Mouse (Mus musculus) MEL (cell line): ENCODE data around the gene Hoxc6. TPM values are rescaled to one million over a fixed set of nuclear protein-coding genes. Genes with fewer than 3 reads are reported as not detected.
A peak's percentile ranks its signal among the peaks of the same experiment; 100 is the strongest.

Experiments
- DNase-seq: peaks from one replicate; pipeline ENCODE4 v3.0.0; 2011; ENCODE audit warnings: low read depth, low spot score
- H3K27ac ChIP-seq: 2 replicates; pipeline ENCODE4 v1.5.1; 2012; ENCODE audit warnings: low read depth, mild to moderate bottlenecking, control low read depth, low read length, moderate library complexity; ENCODE audit not compliant: control insufficient read depth
- H3K27me3 ChIP-seq, 2 experiments: fragments of 150-350 bp in 1 of 2; sonication (generic) in 1 of 2; 2 replicates each; pipeline ENCODE4 v1.6.1; 2012; ENCODE audit warnings: low read length in 2 of 2, mild to moderate bottlenecking in 2 of 2, improper control_type of control experiment in 1 of 2, moderate library complexity in 1 of 2; ENCODE audit not compliant: insufficient read depth in 2 of 2, control insufficient read depth in 1 of 2
- H3K36me3 ChIP-seq, 2 experiments: 2 replicates each; pipeline ENCODE4 v1.6.1; 2012 to 2014; ENCODE audit warnings: low read length in 2 of 2, improper control_type of control experiment in 1 of 2, inconsistent platforms in 1 of 2, mild to moderate bottlenecking in 1 of 2; ENCODE audit not compliant: insufficient read depth in 2 of 2, control insufficient read depth in 1 of 2
- H3K4me1 ChIP-seq, 2 experiments: fragments of 150-350 bp in 1 of 2; sonication (generic) in 1 of 2; 2 replicates each; pipeline ENCODE4 v1.6.1; 2012; ENCODE audit warnings: low read length in 2 of 2, improper control_type of control experiment in 1 of 2, mild to moderate bottlenecking in 1 of 2; ENCODE audit not compliant: insufficient read depth in 2 of 2, control insufficient read depth in 1 of 2
- H3K4me3 ChIP-seq, 2 experiments: fragments of 150-350 bp in 1 of 2; sonication (generic) in 1 of 2; 2 replicates each; pipeline ENCODE4 v1.5.1; 2012; ENCODE audit warnings: low read depth in 2 of 2, low read length in 2 of 2, mild to moderate bottlenecking in 2 of 2, moderate library complexity in 2 of 2, control low read depth in 1 of 2, improper control_type of control experiment in 1 of 2; ENCODE audit not compliant: control insufficient read depth in 1 of 2, insufficient read depth in 1 of 2
- H3K79me2 ChIP-seq: 2 replicates; pipeline ENCODE4 v1.6.1; 2012; ENCODE audit warnings: mild to moderate bottlenecking, low read length, moderate library complexity; ENCODE audit not compliant: control insufficient read depth, poor library complexity, insufficient read depth
- H3K9ac ChIP-seq: 2 replicates; pipeline ENCODE4 v1.6.1; 2012; ENCODE audit warnings: low read depth, mild to moderate bottlenecking, control low read depth, low read length, moderate library complexity; ENCODE audit not compliant: control insufficient read depth, poor library complexity, severe bottlenecking
- H3K9me3 ChIP-seq: fragments of 150-350 bp; sonication (generic); replicated peaks from 2 replicates; pipeline ENCODE4 v1.6.1; 2012; ENCODE audit warnings: mild to moderate bottlenecking, low read length, improper control_type of control experiment, moderate library complexity; ENCODE audit not compliant: insufficient read depth
- CHD1 ChIP-seq: IDR thresholded peaks from 2 replicates; pipeline ENCODE4 v1.6.1; 2012; ENCODE audit warnings: low read depth, mild to moderate bottlenecking, inconsistent platforms, low read length, improper control_type of control experiment
- CTCF ChIP-seq, 3 experiments: IDR thresholded peaks in 2 of 3; conservative IDR thresholded peaks in 1 of 3; 2 replicates each; pipeline ENCODE4 v1.5.1; 2011 to 2012; ENCODE audit warnings: low read length in 3 of 3, low read depth in 2 of 3, mild to moderate bottlenecking in 2 of 3, improper control_type of control experiment in 1 of 3, inconsistent platforms in 1 of 3, mixed read lengths in 1 of 3, moderate library complexity in 1 of 3; ENCODE audit not compliant: control insufficient read depth in 1 of 3, insufficient read depth in 1 of 3, poor library complexity in 1 of 3, severe bottlenecking in 1 of 3
- E2F4 ChIP-seq: IDR thresholded peaks from 2 replicates; pipeline ENCODE4 v1.6.1; 2011; ENCODE audit warnings: low read depth, low read length, improper control_type of control experiment, borderline replicate concordance
- HCFC1 ChIP-seq: IDR thresholded peaks from 2 replicates; pipeline ENCODE4 v1.6.1; 2012; ENCODE audit warnings: low read depth, mild to moderate bottlenecking, inconsistent platforms, low read length, improper control_type of control experiment, moderate library complexity
- MAFK ChIP-seq: IDR thresholded peaks from 2 replicates; pipeline ENCODE4 v1.6.1; 2011; ENCODE audit warnings: low read depth, mild to moderate bottlenecking, low read length, improper control_type of control experiment, borderline replicate concordance
- MAX ChIP-seq: IDR thresholded peaks from 2 replicates; pipeline ENCODE4 v1.6.1; 2011; ENCODE audit warnings: low read length, improper control_type of control experiment
- MAZ ChIP-seq: IDR thresholded peaks from 2 replicates; pipeline ENCODE4 v1.6.1; 2012; ENCODE audit warnings: low read depth, mild to moderate bottlenecking, inconsistent platforms, low read length, improper control_type of control experiment
- NELFE ChIP-seq: IDR thresholded peaks from 2 replicates; pipeline ENCODE4 v1.6.1; 2011; ENCODE audit warnings: low read depth, low read length, improper control_type of control experiment
- POLR2A ChIP-seq, 2 experiments: IDR thresholded peaks; 2 replicates each; pipeline ENCODE4 v1.6.1; 2011 to 2012; ENCODE audit warnings: low read length in 2 of 2, mild to moderate bottlenecking in 2 of 2, control low read depth in 1 of 2, improper control_type of control experiment in 1 of 2, low read depth in 1 of 2, moderate library complexity in 1 of 2; ENCODE audit not compliant: control insufficient read depth in 1 of 2, insufficient read depth in 1 of 2, poor library complexity in 1 of 2
- RCOR1 ChIP-seq: IDR thresholded peaks from 2 replicates; pipeline ENCODE4 v1.6.1; 2012; ENCODE audit warnings: low read depth, mild to moderate bottlenecking, inconsistent platforms, low read length, improper control_type of control experiment
- SIN3A ChIP-seq: IDR thresholded peaks from 2 replicates; pipeline ENCODE4 v1.6.1; 2012; ENCODE audit warnings: low read length, improper control_type of control experiment, inconsistent platforms
- TBP ChIP-seq: IDR thresholded peaks from 2 replicates; pipeline ENCODE4 v1.8.0; 2011; ENCODE audit warnings: low read depth, low read length, improper control_type of control experiment
- TCF12 ChIP-seq: IDR thresholded peaks from 2 replicates; pipeline ENCODE4 v1.6.1; 2014; ENCODE audit warnings: low read depth, mild to moderate bottlenecking, inconsistent platforms, low read length, improper control_type of control experiment, moderate library complexity
- USF1 ChIP-seq: IDR thresholded peaks from 2 replicates; pipeline ENCODE4 v1.6.1; 2014; ENCODE audit warnings: low read depth, mild to moderate bottlenecking, inconsistent platforms, low read length, improper control_type of control experiment, moderate library complexity
- USF2 ChIP-seq, 2 experiments: IDR thresholded peaks; 2 replicates each; pipeline ENCODE4 v1.6.1; 2011 to 2012; ENCODE audit warnings: improper control_type of control experiment in 2 of 2, low read length in 2 of 2, borderline replicate concordance in 1 of 2, inconsistent platforms in 1 of 2, low read depth in 1 of 2, mild to moderate bottlenecking in 1 of 2; ENCODE audit not compliant: insufficient read depth in 1 of 2
- ZMIZ1 ChIP-seq: IDR thresholded peaks from 2 replicates; pipeline ENCODE4 v1.6.1; 2012; ENCODE audit warnings: low read depth, mild to moderate bottlenecking, inconsistent platforms, low read length, improper control_type of control experiment, moderate library complexity
- ZNF384 ChIP-seq: IDR thresholded peaks from 2 replicates; pipeline ENCODE4 v1.6.1; 2012; ENCODE audit warnings: low read depth, mild to moderate bottlenecking, inconsistent platforms, low read length, improper control_type of control experiment
- polyA plus RNA-seq, 2 experiments: library from polyadenylated mRNA; stranded (reverse) in 1 of 2; unstranded in 1 of 2; fragments of >175 nt in 1 of 2; fragments of >200 nt in 1 of 2; gene quantifications; 2 replicates each; pipeline versions ENCODE4 v1.2.1 to v1.2.4; 2012; ENCODE audit warnings: low replicate concordance in 2 of 2, low read depth in 1 of 2; ENCODE audit not compliant: insufficient read length in 2 of 2, insufficient read depth in 1 of 2, missing spikeins in 1 of 2
- total RNA-seq: library from RNA; depleted of rRNA; stranded (reverse); fragments of 300-350 nt; gene quantifications from 2 replicates; pipeline ENCODE4 v1.2.3, GENCODE M21; 2012

The Hoxc6 gene
- total and polyA plus RNA-seq, 3 experiments = 2.3 to 9.4 TPM; not detected in 1

DNA sequence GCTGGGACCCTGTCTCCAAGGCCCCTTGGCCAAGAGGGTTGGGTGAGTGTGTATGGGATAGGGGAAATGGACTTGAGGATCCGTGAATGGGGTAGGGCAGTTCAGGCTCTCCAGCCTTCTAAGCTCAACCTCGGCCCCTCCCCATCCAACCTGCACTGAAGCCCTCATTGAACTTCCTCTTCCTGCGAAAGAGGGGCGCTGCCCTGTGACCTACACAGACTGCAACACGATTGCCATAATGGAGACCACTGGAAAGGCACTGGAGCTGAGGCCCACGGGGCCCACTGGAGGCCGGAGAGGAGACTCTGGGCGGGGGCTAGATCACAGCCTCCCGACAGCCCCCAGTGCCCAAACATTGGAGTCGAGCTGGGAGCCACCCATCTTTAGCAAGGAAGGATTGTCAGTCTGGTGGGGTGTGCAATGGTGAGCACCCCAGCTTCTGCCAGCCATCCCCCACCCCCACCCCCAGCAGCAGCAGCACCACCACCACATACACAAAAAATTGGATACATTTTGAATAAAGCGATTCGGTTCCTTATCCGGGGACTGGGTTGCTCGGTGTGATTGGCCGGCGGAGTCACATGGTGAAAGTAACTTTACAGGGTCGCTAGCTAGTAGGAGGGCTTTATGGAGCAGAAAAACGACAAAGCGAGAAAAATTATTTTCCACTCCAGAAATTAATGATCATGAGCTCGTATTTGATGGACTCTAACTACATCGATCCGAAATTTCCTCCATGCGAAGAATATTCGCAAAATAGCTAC, 36.2 kb downstream of the Hoxc6 start:
- Histone ChIP-seq H3K27me3 (no peaks in the 10 kb centered on the region), H3K4me1 (peaks cover 0 to 9% of the 10 kb centered on the region in 2 experiments; a peak in 3 of 4 replicates)
- TF ChIP-seq TBP = peak; percentile 53; the same call in 1 of the 2 replicates
- TF ChIP-seq USF1 = peak; percentile 94
- peak; percentile 69; the same call in 1 of the 2 replicates for TF ChIP-seq MAZ
- 0 out of 2 replicates have a peak, but pooled peaks have one; percentile 14 for TF ChIP-seq SIN3A
- TF ChIP-seq MAX = no peak
- TF ChIP-seq CHD1 = 0 out of 2 replicates have a peak, but pooled peaks have one; percentile 41
- TF ChIP-seq ZNF384 = no peak
- no peak for TF ChIP-seq TCF12
- TF ChIP-seq USF2 (IDR thresholded peaks at IDR 0.05; ENCODE audit: borderline replicate concordance in 1 of 2, insufficient read depth in 1 of 2, low read depth in 1 of 2, low read length in 2 of 2) = peak; percentile 21 to 64; a peak in 2 of 4 replicates
- peak; percentile 31 to 57; a peak in 2 of 4 replicates for TF ChIP-seq POLR2A (IDR thresholded peaks at IDR 0.05; ENCODE audit: control insufficient read depth in 1 of 2, insufficient read depth in 1 of 2, low read depth in 1 of 2, low read length in 2 of 2, poor library complexity in 1 of 2)
- no peak for TF ChIP-seq RCOR1
- TF ChIP-seq ZMIZ1 = peak; percentile 52; the same call in 1 of the 2 replicates
- TF ChIP-seq NELFE = peak; percentile 32; the same call in 1 of the 2 replicates
- TF ChIP-seq HCFC1 = 0 out of 2 replicates have a peak, but pooled peaks have one; percentile 44
- no peak for TF ChIP-seq CTCF (IDR thresholded peaks at IDR 0.05 in 2 of 3, conservative IDR thresholded peaks at IDR 0.05 in 1 of 3; ENCODE audit: control insufficient read depth in 1 of 3, insufficient read depth in 1 of 3, low read depth in 2 of 3, low read length in 3 of 3, poor library complexity in 1 of 3, severe bottlenecking in 1 of 3)
- TF ChIP-seq E2F4 = no peak
- TF ChIP-seq, all 39 proteins: peak for 10
- H3K4me3 ChIP-seq = peak overlapping the region; percentile 54 to 69
- H3K9ac ChIP-seq = peak overlapping the region; percentile 62
- H3K79me2 ChIP-seq = peaks cover 9% of the 10 kb centered on the region
- H3K36me3 ChIP-seq = peaks cover 0 to 4% of the 10 kb centered on the region in 2 experiments; a peak in 2 of 4 replicates
- H3K9me3 ChIP-seq = no peaks in the 10 kb centered on the region
- DNase-seq = peak; percentile 79
- H3K27ac ChIP-seq = peak overlapping the region; percentile 36

DNA sequence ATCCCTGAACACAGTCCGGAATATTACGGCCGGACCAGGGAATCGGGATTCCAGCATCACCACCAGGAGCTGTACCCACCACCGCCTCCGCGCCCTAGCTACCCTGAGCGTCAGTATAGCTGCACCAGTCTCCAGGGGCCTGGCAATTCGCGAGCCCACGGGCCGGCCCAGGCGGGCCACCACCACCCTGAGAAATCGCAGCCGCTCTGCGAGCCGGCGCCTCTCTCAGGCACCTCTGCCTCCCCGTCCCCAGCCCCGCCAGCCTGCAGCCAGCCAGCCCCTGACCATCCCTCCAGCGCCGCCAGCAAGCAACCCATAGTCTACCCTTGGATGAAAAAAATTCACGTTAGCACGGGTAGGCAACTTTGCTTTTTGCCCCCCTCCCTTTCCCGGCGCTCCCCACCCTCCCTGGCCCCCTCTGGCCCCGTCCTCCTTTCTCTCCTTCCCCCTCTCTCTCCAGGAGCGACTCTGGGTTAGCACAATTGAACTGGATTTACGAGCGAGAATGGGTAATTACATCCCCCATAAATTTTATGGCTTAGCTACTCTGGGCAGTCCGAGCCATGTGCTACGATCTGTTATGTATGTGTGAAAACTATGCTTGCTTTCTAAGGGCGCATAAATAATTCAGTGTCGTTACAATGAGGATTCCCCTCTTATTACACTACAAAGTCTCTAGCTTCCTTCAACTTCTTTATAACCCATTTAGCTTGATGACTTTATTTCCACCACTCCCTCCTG, 36.9 kb downstream of the Hoxc6 start:
- no peaks in the 10 kb centered on the region for H3K27me3 ChIP-seq

More for the DNA sequence above, 36.9 kb downstream of the Hoxc6 start:
- peaks cover 0 to 9% of the 10 kb centered on the region in 2 experiments; a peak in 3 of 4 replicates for H3K4me1 ChIP-seq
- peak; percentile 46 for DNase-seq
- peaks cover 9% of the 10 kb centered on the region for H3K79me2 ChIP-seq
- peak overlapping the region; percentile 54 to 69 for H3K4me3 ChIP-seq
- peaks cover 0 to 4% of the 10 kb centered on the region in 2 experiments; a peak in 2 of 4 replicates for H3K36me3 ChIP-seq
- no peaks in the 10 kb centered on the region for H3K9me3 ChIP-seq
- H3K9ac ChIP-seq = peak overlapping the region; percentile 62
- no peak for TF ChIP-seq MAFK
- 0 out of 2 replicates have a peak, but pooled peaks have one; percentile 44 for TF ChIP-seq MAZ
- peak overlapping the region; percentile 38 for H3K27ac ChIP-seq
